Mouse (Mus musculus) limb, embryonic 13.5 days (tissue): ENCODE results near the gene Zfp57. TPM values are rescaled to one million over a fixed set of nuclear protein-coding genes. Genes with fewer than 3 reads are reported as not detected.

Source experiments
- ATAC-seq: fragments of 200-750 bp; cut with Nextera tagmentation; 2 replicates; pipeline ENCODE4 v1.8.0; 2017; ENCODE audit warnings: low read depth, moderate number of reproducible peaks, moderate TSS enrichment; ENCODE audit not compliant: low FRiP score
- H3K27ac ChIP-seq: fragments of 300-500 bp; sonication (generic); 2 replicates; pipeline ENCODE4 v1.5.1; 2015; ENCODE audit warnings: inconsistent platforms, mild to moderate bottlenecking, moderate library complexity
- H3K27me3 ChIP-seq: fragments of 300-500 bp; sonication (generic); 2 replicates; pipeline ENCODE4 v1.6.1; 2015; ENCODE audit warnings: mild to moderate bottlenecking, inconsistent platforms
- H3K36me3 ChIP-seq: fragments of 300-500 bp; sonication (generic); 2 replicates; pipeline ENCODE4 v1.6.1; 2015; ENCODE audit warnings: inconsistent platforms, mild to moderate bottlenecking, moderate library complexity
- H3K4me1 ChIP-seq: fragments of 300-500 bp; sonication (generic); 2 replicates; pipeline ENCODE4 v1.6.1; 2015; ENCODE audit warnings: inconsistent platforms
- H3K4me2 ChIP-seq: fragments of 300-500 bp; sonication (generic); replicated peaks from 2 replicates; pipeline ENCODE4 v1.6.1; 2015; ENCODE audit warnings: inconsistent platforms, mild to moderate bottlenecking, moderate library complexity
- H3K4me3 ChIP-seq: fragments of 300-500 bp; sonication (generic); 2 replicates; pipeline ENCODE4 v1.5.1; 2015; ENCODE audit warnings: moderate library complexity, mild to moderate bottlenecking, inconsistent platforms
- H3K9ac ChIP-seq: fragments of 300-500 bp; sonication (generic); 2 replicates; pipeline ENCODE4 v1.6.1; 2015; ENCODE audit warnings: mild to moderate bottlenecking, inconsistent platforms
- H3K9me3 ChIP-seq: fragments of 300-500 bp; sonication (generic); 2 replicates; pipeline ENCODE4 v1.6.1; 2016; ENCODE audit warnings: inconsistent platforms
- whole genome bisulfite sequencing: fragments of 180-500 bp; shearing (Covaris S2); methylation state at CpG from one replicate; pipeline ENCODE4 v1.1.7; 2015; 5-methylcytosine and 5-hydroxymethylcytosine counted together
- polyA plus RNA-seq: library from polyadenylated mRNA; unstranded; fragments of >200 nt; fragmentation: Nextera tagmentation; extraction: Ambion mirVana; gene quantifications from 2 replicates; pipeline ENCODE4 v1.2.1, GENCODE M21; 2015

Gene Zfp57
- 136 and 138 TPM in 2 replicates for polyA plus RNA-seq

DNA sequence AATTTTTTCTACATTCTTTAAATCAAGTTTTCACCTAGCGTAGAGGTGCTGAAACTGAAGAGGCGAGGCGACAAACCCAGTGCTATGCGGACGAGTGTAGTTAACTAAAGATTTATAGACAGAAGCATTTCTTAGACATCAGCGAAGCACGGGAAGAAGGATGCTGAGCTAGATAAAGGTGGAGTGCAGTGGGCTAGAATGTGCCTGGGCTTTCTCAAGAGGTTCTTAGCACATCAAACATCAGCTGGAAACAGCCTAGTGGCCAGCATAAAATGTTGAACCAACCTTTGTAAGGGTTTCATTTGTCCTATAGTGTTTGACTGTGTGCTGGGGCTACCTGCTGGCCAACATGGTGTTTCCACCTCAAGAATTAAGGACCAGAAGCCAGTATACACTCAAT is at the start of gene Zfp57:
TSS of gene Zfp57 (plus strand) at position 301 of the 400 bp plus-strand sequence.
- no peaks in the 10 kb centered on the region for H3K27me3 ChIP-seq
- no peaks in the 10 kb centered on the region for H3K9me3 ChIP-seq
- H3K4me2 ChIP-seq, result peak within 1 kb of the TSS; percentile 78
- H3K9ac ChIP-seq, result no peak within 1 kb of the TSS
- no peak within 1 kb of the TSS; the same call in 1 of the 2 replicates for H3K27ac ChIP-seq
- ATAC-seq, result no peak
- 91% methylated on average over 7 of the region's 7 CpGs for WGBS
- peaks cover 9% of the 10 kb centered on the region for H3K36me3 ChIP-seq
- H3K4me1 ChIP-seq, result peaks cover 14% of the 10 kb centered on the region
- peak within 1 kb of the TSS; percentile 81 for H3K4me3 ChIP-seq

DNA sequence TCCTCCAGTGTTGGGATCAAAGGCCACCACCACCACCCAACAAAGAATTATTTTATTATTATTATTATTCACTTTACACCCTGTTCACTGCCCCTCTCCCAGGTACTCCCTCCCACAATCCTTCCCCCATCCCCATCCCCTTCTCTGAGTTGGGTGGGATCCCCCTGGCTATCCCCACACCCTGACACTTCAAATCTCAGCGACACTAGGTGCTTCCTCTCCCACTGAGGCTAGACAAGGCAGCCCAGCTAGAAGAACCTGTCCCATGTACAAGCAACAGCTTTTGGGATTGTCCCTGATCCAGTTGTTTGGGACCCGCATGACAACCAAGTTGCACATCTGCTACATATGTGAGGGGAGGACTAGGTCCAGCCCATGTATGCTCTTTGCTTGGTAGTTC is 48.3 kb upstream of the Zfp57 start:
- Histone ChIP-seq H3K27me3 (peaks cover 10% of the 10 kb centered on the region; the same call in 1 of the 2 replicates), H3K4me2 (no peak overlapping the region), H3K9me3 (no peaks in the 10 kb centered on the region), H3K4me3 (no peak overlapping the region), H3K36me3 (peaks cover 45% of the 10 kb centered on the region), H3K9ac (no peak overlapping the region), H3K4me1 (peaks cover 14% of the 10 kb centered on the region), H3K27ac (no peak overlapping the region)
- WGBS, result 85% methylated on average over 2 of the region's 2 CpGs
- no peak for ATAC-seq

DNA sequence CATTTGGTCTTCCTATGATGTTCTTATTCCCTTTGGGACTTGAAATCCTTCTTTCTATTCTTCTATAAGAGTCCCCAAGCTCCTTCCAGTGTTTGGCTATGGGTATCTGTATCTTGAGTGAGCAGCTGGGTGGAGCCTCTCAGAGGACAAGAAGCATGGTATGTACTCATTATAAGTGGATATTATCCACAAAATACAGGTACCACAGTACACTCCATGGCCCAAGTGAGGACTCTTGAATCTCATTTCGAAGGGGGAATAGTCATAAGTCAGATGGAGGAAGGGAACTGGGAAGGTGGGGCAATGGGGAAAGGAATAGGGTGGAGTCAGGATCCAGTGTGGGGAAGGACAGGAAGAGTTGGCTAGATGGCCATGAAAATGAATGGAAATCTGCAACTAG is 47.9 kb upstream of the Zfp57 start:
- Histone ChIP-seq H3K27me3 (peaks cover 8% of the 10 kb centered on the region; the same call in 1 of the 2 replicates), H3K4me1 (peaks cover 15% of the 10 kb centered on the region), H3K9ac (no peak overlapping the region), H3K4me3 (no peak overlapping the region), H3K9me3 (no peaks in the 10 kb centered on the region), H3K36me3 (peaks cover 45% of the 10 kb centered on the region), H3K4me2 (no peak overlapping the region), H3K27ac (no peak overlapping the region)
- WGBS, result 90% methylated on average over 1 of the region's 1 CpGs
- no peak for ATAC-seq

DNA sequence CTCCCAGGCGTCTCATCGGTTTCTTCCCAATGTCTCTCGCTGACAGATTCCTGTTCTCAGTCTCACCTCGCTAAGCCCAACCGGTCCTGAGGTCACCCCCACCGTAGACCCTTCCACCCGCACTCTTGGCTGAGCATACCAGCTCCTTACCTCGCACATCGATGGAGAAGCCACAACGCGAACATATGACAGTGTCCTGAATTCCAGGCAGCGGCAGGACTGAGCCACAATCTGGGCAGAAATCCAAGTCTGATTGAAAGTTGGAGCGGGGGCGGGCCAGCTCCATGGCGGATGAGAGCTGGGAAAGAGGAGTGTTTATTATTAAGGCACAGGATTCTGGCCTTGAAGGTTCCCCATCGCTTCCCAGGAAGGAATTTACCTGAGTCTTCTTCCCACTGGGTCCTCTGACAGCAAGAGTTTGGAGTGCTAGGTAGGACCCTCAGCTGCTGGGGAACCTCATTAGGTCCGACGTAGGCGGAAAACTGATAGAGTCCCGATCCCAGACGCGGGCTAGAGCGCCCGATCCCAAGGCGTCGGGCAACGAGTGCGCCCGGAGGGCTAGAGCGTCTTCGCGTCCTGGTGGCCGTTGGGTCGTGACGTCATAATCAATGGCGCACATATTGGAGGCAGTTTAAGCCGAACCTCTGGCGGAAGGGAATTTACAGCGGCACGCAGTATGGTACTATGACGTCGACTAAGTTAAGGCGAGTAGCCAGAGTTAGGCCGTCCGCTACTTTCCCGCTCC is 42.8 kb upstream of the Zfp57 start, which contains the start of the genes Znrd1 and Znrd1as:
TSS of gene Znrd1 (minus strand) at position 561 of the 745 bp plus-strand sequence.
TSS of gene Znrd1as (plus strand) at position 594 of the 745 bp plus-strand sequence.
- Histone ChIP-seq H3K4me1 (peaks cover 15% of the 10 kb centered on the region), H3K9me3 (no peaks in the 10 kb centered on the region), H3K27ac (peak within 1 kb of the TSS; percentile 80; the same call in 1 of the 2 replicates), H3K36me3 (peaks cover 26% of the 10 kb centered on the region), H3K27me3 (no peaks in the 10 kb centered on the region), H3K4me2 (peak within 1 kb of the TSS; percentile 83), H3K9ac (peak within 1 kb of the TSS; percentile 83), H3K4me3 (peak within 1 kb of the TSS; percentile 76)
- WGBS, result under 1% methylated on average over 46 of the region's 46 CpGs
- peak; percentile 99 for ATAC-seq

DNA sequence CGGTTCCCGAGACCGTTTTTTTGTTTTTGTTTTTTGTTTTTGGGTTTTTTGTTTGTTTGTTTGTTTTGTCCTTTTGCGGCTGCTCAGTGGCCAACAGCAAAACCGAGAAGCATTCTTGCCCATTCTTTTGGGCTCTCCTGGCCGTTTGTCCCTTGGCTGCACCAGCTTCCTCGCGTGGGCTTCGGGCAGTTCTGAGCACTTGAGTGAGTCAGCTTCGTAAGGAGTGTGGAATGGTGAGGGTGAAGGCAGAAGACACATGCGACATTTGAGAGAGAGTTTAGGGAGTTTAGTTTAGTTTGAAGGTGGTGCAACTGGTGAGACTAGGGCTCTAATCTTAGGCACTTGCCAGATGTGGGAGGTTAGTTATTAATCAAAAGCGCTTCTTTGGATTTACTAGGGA is 42.1 kb upstream of the Zfp57 start:
- Histone ChIP-seq H3K27ac (peak overlapping the region; percentile 67; the same call in 1 of the 2 replicates), H3K9ac (peak overlapping the region; percentile 83), H3K4me2 (peak overlapping the region; percentile 83), H3K4me1 (peaks cover 15% of the 10 kb centered on the region), H3K9me3 (no peaks in the 10 kb centered on the region), H3K4me3 (peak overlapping the region; percentile 76), H3K27me3 (no peaks in the 10 kb centered on the region), H3K36me3 (peaks cover 22% of the 10 kb centered on the region)
- no peak for ATAC-seq
- WGBS, result 13% methylated on average over 12 of the region's 12 CpGs

DNA sequence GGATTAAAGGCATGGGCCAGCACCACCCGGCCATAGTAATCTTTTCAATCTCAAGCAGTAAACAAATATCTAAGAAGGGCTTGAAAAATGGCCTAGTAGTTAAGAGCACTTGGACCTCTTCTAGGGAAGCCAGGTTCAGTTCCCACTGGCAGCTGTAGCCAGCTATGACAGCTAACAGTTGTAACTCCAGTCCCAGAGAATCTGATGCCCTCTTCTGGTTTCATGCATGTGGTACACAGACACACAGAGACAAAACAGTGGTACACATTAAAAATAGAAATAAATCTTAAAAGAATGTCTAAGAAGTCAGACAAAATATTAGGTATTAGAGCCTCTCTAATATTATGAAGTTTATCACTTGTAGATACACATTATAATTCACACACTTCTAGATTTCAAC is 39.8 kb upstream of the Zfp57 start:
- Histone ChIP-seq H3K27me3 (no peaks in the 10 kb centered on the region), H3K9ac (no peak overlapping the region), H3K9me3 (no peaks in the 10 kb centered on the region), H3K4me2 (no peak overlapping the region), H3K4me3 (no peak overlapping the region), H3K36me3 (peaks cover 8% of the 10 kb centered on the region), H3K4me1 (peaks cover 15% of the 10 kb centered on the region), H3K27ac (no peak overlapping the region)
- ATAC-seq, result no peak
- WGBS, result 82% methylated on average over 1 of the region's 1 CpGs

DNA sequence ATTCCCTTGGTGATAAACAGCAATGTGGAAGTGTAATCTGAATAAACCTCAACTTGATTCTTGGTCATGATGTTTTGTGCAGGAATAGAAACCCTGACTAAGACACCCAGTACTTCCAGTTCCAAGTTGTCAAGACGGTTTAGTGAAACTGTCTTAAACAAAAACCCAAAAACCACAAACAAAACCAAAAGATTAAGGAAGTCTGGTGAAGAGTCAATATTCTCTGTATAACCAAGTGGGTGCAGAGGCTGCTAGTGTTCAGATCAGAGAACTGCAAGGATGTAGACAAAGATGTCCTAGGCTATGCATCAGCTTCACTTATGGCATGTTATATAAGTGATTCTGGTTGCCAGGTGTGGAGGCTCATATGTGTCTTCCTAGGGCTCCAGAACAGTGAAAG is 34.1 kb upstream of the Zfp57 start:
- ATAC-seq, result no peak
- Histone ChIP-seq H3K4me1 (no peaks in the 10 kb centered on the region), H3K27ac (no peak overlapping the region), H3K27me3 (no peaks in the 10 kb centered on the region), H3K4me3 (no peak overlapping the region), H3K4me2 (no peak overlapping the region), H3K9ac (no peak overlapping the region), H3K9me3 (no peaks in the 10 kb centered on the region), H3K36me3 (no peaks in the 10 kb centered on the region)
- 85% methylated on average over 1 of the region's 1 CpGs for WGBS

DNA sequence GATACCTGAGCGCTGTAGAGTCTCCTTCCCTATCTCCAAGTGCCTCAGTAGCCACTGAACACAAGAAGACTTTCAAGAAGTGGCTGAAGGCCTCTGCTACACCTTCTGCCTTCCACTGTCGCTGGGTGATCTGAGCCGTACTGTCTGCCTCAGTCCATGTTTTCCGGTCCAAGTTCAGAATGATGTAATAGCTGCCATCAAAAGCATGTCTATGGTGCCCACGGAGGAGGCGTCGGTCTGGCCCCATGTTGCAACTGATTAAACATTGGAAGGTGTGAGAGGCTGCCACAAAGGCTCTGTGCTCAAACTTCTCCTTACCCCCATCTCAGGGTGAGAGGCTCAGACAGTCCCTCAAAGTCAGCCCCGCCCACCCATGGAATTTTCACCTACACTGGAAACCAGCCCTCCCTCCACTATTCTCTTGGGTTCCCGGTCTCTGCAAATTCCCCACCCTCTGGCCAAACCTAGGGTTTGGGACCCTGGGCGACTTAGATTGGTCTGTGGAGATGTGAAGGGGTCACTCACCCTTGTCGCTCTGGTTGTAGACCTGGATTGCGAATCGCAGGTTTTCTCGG is 30.6 kb upstream of the Zfp57 start:
- ATAC-seq, result no peak
- 84% methylated on average over 14 of the region's 14 CpGs for WGBS
- no peak overlapping the region for H3K27ac ChIP-seq

DNA sequence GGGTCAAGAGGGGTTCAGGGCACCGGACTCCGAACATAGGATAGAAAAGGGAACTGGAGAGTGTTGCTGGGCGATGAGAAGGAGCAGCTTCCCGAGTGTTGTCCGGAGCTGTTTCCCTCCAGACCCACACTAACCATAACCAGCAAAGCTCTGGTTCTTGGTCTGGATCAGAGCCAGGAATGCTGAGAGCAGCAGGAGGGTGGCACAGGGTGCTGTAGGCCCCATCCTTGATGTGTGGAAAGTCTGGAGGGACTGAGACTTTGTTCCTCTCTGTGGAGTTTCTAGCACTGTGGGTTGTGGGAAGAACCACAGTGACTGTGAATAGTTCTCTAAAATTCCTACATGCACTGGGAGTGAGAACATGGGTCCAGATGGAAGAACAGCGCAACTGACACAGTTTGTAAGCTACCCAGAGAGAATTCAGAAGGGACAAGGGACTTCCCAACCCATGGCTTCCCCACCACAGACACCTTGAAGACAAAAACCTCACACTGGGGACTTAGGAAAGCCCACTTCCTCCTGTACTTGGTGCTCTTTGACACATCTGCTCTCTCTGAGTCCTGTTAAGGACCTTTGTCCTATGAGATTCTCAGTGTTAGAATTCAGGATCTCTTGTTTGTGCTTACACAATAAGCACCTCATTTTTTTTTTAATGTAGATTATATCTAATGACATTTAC is 29.7 kb upstream of the Zfp57 start:
- ATAC-seq, result no peak
- Histone ChIP-seq H3K36me3 (no peaks in the 10 kb centered on the region), H3K27me3 (no peaks in the 10 kb centered on the region), H3K4me3 (no peak overlapping the region), H3K4me2 (no peak overlapping the region), H3K27ac (no peak overlapping the region), H3K9me3 (no peaks in the 10 kb centered on the region), H3K4me1 (no peaks in the 10 kb centered on the region), H3K9ac (no peak overlapping the region)
- WGBS, result 91% methylated on average over 6 of the region's 6 CpGs

More for the DNA sequence above, 30.6 kb upstream of the Zfp57 start:
- H3K4me1 ChIP-seq, result no peaks in the 10 kb centered on the region
- H3K4me2 ChIP-seq, result no peak overlapping the region
- H3K36me3 ChIP-seq, result no peaks in the 10 kb centered on the region
- no peaks in the 10 kb centered on the region for H3K27me3 ChIP-seq
- no peak overlapping the region for H3K4me3 ChIP-seq
- H3K9me3 ChIP-seq, result no peaks in the 10 kb centered on the region
- no peak overlapping the region for H3K9ac ChIP-seq

DNA sequence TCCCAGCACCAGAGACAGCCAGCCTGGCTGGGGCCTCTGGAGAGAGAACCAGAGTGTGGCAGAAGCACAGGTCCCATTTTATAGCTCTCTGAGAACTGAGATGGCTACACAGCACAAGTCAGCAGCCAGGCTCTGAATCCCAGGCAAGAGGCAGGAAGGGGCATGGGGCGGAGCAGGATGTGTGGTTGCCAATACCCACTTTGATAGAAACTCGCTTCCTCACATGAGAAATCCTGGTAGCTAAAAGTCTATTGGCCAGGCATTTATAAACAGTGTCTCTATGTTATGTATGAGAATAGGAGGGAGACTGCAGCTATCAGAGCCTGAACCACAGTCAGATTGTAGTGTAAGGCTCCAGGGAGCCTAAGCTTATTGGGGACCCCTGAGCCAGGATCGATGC is 28.2 kb upstream of the Zfp57 start:
- WGBS, result 88% methylated on average over 3 of the region's 3 CpGs
- ATAC-seq, result no peak
- no peaks in the 10 kb centered on the region for H3K36me3 ChIP-seq

DNA sequence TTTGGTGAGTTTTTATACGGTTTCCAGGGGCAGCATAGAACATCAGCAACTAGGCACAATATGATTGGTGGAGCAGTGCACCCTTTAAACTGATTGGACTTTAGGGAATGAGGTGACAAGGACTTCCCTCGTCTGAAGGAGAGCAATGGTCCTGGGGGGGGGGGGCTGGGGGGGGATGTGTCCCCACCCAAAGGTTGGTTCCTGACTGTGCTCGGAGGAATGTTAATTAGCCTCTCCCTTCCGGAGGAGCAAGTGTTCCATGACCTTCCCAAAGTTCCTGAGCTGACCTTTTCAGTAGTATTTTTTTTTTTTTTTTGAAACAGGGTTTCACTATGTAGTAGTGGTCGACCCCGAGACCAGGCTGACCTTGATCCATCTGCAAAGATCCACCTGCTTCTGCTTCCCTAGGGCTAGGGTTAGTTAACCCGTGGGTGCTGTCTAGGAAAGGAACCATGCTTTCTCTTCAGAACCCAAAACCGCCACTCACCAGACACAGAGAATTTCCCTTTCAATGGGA is 27.6 kb upstream of the Zfp57 start:
- Histone ChIP-seq H3K4me3 (no peak overlapping the region), H3K27ac (no peak overlapping the region), H3K27me3 (no peaks in the 10 kb centered on the region), H3K4me2 (no peak overlapping the region), H3K4me1 (no peaks in the 10 kb centered on the region), H3K9ac (no peak overlapping the region), H3K9me3 (no peaks in the 10 kb centered on the region), H3K36me3 (no peaks in the 10 kb centered on the region)
- WGBS, result 63% methylated on average over 8 of the region's 8 CpGs
- ATAC-seq, result no peak

More for the DNA sequence above, 28.2 kb upstream of the Zfp57 start:
- Histone ChIP-seq H3K4me3 (no peak overlapping the region), H3K27ac (no peak overlapping the region), H3K9ac (no peak overlapping the region), H3K4me1 (no peaks in the 10 kb centered on the region), H3K4me2 (no peak overlapping the region), H3K9me3 (no peaks in the 10 kb centered on the region), H3K27me3 (no peaks in the 10 kb centered on the region)
